Mouse (Mus musculus) cerebellum, adult 11 months (tissue): ENCODE results near the gene Aff2.

Experiments used
- DNase-seq: peaks from one replicate; pipeline ENCODE4 v3.0.0; 2022

Gene Aff2

GRCm38 (mm10) chrX:69360238-69361054 is at the start of gene Aff2:
Gene Aff2, plus strand, starts transcription at chrX:69360294.
- DNase-seq: peak; percentile 41

GRCm38 (mm10) chrX:69337296-69337695 is 22.8 kb upstream of the Aff2 start:
- no peak for DNase-seq

GRCm38 (mm10) chrX:69355621-69356020 is 4.5 kb upstream of the Aff2 start:
- no peak for DNase-seq

GRCm38 (mm10) chrX:69359360-69359759 is 734 bp upstream of the Aff2 start:
- DNase-seq: peak; percentile 7

GRCm38 (mm10) chrX:69359885-69360237 is 233 bp upstream of the Aff2 start:
- no peak for DNase-seq

- DNase-seq: no peak
Measured at GRCm38 (mm10) chrX:69361055-69361558, 1.0 kb downstream of the Aff2 start.

- DNase-seq: no peak
Measured at GRCm38 (mm10) chrX:69364198-69364597, 4.1 kb downstream of the Aff2 start.

GRCm38 (mm10) chrX:69373341-69373740 is 13.2 kb downstream of the Aff2 start:
- no peak for DNase-seq

GRCm38 (mm10) chrX:69389738-69390137 is 29.6 kb downstream of the Aff2 start:
- no peak for DNase-seq

- DNase-seq: no peak
Measured at GRCm38 (mm10) chrX:69415043-69415442, 54.9 kb downstream of the Aff2 start.

- DNase-seq: no peak
Measured at GRCm38 (mm10) chrX:69438422-69438821, 78.3 kb downstream of the Aff2 start.

GRCm38 (mm10) chrX:69441937-69442336 is 81.8 kb downstream of the Aff2 start:
- DNase-seq: no peak

- no peak for DNase-seq
Measured at GRCm38 (mm10) chrX:69460896-69461295, 100.8 kb downstream of the Aff2 start.

- DNase-seq: no peak
Measured at GRCm38 (mm10) chrX:69502061-69502460, 142.0 kb downstream of the Aff2 start.

- no peak for DNase-seq
Measured at GRCm38 (mm10) chrX:69518040-69518575, 158.0 kb downstream of the Aff2 start.

GRCm38 (mm10) chrX:69540811-69541210 is 180.7 kb downstream of the Aff2 start:
- DNase-seq: no peak

- DNase-seq: no peak
Measured at GRCm38 (mm10) chrX:69579903-69580459, 219.9 kb downstream of the Aff2 start.

GRCm38 (mm10) chrX:69608793-69609192 is 248.7 kb downstream of the Aff2 start:
- DNase-seq: peak; percentile 35

GRCm38 (mm10) chrX:69663038-69663437 is 302.9 kb downstream of the Aff2 start:
- no peak for DNase-seq

- no peak for DNase-seq
Measured at GRCm38 (mm10) chrX:69666145-69666677, 306.1 kb downstream of the Aff2 start.

- DNase-seq: no peak
Measured at GRCm38 (mm10) chrX:69675691-69676090, 315.6 kb downstream of the Aff2 start.

- no peak for DNase-seq
Measured at GRCm38 (mm10) chrX:69698840-69699239, 338.7 kb downstream of the Aff2 start.

- no peak for DNase-seq
Measured at GRCm38 (mm10) chrX:69738972-69739371, 378.9 kb downstream of the Aff2 start.
